Mouse (Mus musculus) brain, adult 2 months (tissue): ENCODE measurements around the gene Gm17469.
"Not testable (repeated sequence)": the region's sequence is repeated elsewhere in the genome, so short reads cannot be mapped to it uniquely, and the experiment has no call there.

Experiments used
- DNase-seq: peaks from one replicate; pipeline ENCODE4 v3.0.0; 2011; ENCODE audit warnings: low read depth, low spot score

The Gm17469 gene

GRCm38 (mm10) chrX:124629593-124629992 is at the start of gene Gm17469:
Gm17469 (plus strand) TSS chrX:124629893.
- not testable (repeated sequence) for DNase-seq
